Mouse (Mus musculus) testis, postnatal 10 days (tissue): ENCODE data around the gene Gm3336.

Source experiments
- DNase-seq: peaks from one replicate; pipeline ENCODE4 v3.0.0; 2021; ENCODE audit warnings: low spot score

The Gm3336 gene

DNA sequence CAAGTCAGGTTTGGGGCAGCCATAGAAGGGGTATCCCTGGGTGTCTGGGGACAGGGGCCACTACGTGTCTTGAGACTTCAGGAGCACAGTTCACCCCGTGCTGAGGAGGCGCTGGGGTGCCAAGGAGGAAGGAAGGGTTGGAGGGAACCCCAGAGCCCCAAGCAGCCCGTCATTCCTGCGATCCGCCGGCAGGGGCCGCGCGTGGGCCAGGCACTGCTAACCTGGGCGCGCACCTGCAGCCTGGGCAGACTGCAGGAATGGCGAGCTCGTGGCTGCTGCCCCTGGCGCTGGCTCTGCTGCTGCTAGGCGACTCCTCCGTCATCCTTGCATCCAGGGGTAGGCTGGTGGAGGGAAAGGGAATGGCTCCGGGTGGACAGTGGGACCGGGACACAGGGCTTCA, at the start of gene Gm3336:
Gene Gm3336 (plus strand): TSS at position 247 of the 400 bp plus-strand sequence.
- DNase-seq, result peak; percentile 76

DNA sequence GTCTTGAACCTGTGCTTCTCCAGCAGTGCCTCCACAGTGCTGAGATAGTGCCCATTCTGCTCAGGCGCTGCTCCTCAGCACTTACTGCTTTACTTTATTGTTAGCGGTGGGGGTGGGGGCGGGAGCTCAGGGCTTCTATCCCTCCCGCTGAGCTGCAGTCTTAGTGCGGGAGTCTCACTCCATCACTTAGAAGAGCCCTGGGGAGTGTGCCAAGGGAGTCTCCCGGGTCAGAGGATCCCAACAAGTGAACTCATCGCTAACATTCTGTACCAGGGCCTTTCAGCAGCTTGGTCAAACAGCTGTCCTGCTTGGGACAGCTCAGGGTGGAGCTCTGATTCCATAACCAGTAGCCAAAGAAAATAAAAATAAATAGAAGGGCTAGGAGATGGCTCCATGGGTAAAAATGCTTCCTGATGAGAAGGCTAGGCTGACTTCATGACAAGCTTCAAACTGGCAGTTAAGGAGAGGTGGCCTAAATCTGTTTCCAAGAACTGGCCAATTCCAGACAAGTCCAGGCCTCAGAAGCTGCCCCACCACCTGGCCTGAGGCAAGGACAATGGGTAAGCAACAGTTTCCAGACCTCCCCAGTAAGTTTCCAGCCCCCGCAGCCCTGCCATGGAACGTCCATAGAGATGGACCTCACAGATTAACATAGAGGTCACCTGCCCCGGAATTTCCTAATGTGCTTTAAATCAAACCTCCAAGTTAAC, 46.6 kb upstream of the Gm3336 start:
- peak; percentile 78 for DNase-seq

DNA sequence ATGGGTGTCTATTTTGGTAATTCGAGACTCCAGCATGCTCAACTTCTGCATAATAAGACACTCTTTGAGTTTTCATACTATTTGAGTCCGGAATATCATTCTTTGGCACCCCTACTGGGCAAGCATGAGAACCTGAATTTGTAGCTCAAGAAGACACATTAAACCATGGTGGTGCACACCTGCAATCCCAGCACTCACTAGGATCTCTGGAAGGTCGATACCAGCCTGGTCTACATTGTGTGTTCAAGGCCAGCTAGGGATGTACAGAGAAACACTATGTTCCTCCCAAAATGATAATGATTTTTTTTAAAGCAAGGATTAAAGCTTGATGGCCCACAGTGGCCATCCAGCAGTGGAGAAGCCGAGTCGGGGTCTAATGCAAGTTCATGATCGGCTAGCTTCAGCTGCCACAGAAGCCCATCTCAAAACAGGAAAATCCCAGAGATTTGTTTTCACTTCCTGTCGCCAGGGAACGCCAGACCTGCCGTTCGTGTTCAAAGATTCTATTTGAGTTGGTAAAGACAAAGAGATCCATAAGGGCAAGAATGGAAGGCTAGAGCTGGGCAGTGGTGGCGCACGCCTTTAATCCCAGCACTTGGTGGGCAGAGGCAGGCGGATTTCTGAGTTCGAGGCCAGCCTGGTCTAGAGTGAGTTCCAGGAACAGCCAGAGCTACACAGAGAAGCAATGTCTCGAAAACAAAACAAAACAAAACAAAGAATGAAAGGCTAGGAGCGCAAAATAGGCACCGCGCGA, 45.8 kb upstream of the Gm3336 start:
- no peak for DNase-seq

- peak; percentile 97 for DNase-seq
Observed at GRCm38 (mm10) chr8:70673079-70673856, 45.1 kb upstream of the Gm3336 start, which contains the start of gene Lsm4. TSS of gene Lsm4 (plus strand) at chr8:70673248.

- no peak for DNase-seq
Observed at GRCm38 (mm10) chr8:70674109-70674508, 44.2 kb upstream of the Gm3336 start.

GRCm38 (mm10) chr8:70674716-70675115, 43.6 kb upstream of the Gm3336 start:
- DNase-seq, result no peak

DNA sequence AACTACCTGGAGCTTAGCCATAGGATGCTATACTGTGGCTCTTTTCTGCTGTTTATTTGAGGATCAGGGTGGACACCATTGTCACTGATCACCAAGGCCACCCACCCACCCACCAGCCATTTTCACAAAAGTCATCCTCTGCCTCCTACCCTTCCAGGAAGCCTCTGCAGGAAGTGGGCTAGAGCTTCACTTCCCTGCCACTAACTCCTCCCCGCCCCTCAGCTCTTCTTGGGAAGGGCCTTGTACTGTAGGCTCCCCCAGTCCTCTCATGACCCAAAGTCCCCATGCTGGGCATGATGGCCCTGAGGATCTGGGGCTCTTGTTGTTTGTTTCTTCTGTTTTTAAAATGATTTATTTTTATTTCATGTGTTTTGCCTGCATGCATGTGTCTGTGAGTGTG, 43.0 kb upstream of the Gm3336 start:
- no peak for DNase-seq

DNA sequence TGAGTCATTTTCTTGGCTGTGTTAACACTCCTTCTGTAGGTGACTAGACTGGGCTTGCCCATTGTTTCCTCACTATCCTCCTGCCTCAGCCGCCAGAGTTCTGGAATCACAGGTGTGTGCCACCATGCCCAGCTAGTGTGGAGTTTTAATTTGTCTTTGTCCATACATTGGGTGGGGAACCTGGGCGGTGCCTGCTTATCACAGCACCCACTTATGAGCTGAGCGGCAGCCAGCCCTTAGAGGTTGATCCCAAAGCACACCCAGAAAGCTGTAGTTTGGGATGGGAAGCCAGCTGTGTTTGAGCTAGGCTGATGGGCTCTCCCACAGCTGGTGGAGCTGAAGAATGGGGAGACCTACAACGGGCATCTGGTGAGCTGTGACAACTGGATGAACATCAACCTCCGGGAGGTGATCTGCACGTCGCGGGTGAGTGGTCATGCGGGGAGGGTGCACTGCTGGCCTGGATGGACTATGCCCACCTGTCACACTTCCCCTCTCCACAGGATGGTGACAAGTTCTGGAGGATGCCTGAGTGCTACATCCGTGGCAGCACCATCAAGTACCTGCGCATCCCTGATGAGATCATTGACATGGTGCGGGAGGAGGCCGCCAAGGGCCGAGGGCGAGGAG, 40.8 kb upstream of the Gm3336 start:
- no peak for DNase-seq

DNA sequence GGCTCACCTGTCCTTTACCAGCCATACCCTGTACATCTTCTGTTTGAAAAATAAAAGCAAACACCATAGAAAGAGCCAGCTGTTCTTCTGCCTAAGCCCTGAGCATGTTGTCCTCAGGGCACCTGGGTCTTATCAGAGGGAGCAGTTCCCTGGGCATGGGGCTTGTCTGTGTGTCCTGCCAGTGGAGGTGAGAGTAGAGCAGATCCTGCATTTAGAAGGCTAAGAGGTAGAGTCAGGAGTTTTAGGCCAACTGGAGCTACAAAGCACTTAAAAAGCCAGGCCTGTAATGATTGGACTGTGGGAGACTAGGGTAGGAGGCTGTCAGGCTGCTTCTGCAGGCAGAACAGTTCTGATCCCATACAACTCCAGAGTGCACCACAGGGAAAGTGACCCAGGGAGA, 39.7 kb upstream of the Gm3336 start:
- no peak for DNase-seq

DNA sequence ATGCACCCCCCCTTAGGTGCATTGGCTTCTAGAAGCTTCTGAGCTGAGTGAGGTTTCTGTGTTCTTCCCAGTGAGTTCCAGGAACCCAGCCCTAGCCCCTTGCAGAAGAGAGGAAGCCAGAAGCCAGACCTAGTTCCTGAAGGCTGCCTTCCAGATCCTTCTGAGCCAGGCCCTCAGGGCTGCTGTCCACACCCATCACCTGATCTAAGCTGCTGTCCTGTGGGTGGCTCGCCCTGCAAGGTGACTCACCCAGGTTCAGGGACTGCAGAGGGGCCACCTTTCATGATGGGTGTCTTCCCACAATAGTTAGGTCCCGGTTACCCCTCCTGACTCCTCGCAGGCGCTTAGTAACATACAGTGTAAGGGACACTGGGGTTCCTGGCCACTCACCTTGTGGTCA, 38.9 kb upstream of the Gm3336 start:
- DNase-seq, result no peak

DNA sequence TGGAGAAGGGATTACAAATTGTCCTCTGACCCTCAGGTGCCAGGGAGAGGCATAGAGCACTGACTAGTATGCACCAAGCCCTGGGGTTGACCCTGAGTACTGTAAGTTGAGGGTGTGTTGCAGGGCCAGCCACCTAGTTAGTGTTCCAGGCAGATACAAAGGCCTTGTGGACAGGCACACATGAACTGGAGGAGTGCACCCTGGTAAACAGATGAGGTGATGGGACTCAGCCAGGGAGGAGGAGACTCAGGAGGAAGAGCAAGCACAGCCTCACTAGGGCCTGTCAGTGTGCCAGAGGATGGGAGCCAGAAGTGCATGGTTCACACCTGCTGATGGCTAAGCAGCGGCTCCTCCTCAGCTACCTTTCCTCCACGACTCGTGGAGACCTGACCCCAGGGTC, 38.3 kb upstream of the Gm3336 start:
- DNase-seq, result peak; percentile 66

DNA sequence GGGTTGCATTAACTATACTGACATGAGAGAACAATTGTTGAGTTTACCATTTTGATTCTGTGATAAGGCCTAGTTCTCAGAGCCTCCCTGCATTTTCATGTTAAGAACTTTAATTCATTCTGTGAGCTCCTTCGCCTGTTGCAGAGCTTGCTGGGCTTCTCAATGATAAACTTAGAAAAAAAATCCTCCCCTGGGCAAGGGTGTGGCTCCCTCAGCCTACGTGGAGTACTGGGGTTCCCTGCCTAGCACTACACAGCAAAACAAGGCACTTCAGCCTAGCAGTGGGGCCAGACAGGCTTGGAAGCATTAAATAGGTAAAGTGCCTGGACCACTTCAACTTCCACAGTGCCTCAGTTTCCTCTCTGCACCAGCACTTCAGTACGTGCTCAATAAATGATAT, 36.9 kb upstream of the Gm3336 start:
- no peak for DNase-seq

GRCm38 (mm10) chr8:70682193-70682592, 36.1 kb upstream of the Gm3336 start:
- peak; percentile 76 for DNase-seq

- DNase-seq, result no peak
Observed at GRCm38 (mm10) chr8:70682692-70683091, 35.7 kb upstream of the Gm3336 start.

GRCm38 (mm10) chr8:70684291-70684690, 34.1 kb upstream of the Gm3336 start:
- no peak for DNase-seq

- peak; percentile 79 for DNase-seq
Observed at GRCm38 (mm10) chr8:70687576-70687975, 30.8 kb upstream of the Gm3336 start.

DNA sequence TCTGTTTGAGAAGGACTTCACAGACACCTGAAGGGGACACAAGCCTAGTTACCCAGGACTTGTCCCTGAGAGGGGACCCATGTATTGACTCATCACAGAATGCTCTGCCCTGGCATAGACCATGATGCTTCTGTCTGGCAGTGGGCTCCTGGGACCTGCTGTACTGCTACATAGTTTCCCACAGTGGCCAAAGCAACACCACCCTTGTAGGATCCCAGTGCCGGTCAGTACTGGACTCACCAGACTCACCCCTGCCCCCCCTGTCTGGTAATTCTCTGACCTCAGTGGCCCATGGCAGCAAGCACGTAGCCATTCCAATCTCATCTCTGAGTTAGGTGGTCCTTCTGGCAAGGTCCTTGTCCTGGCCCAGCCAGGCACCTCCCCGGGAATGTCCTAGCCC, 30.2 kb upstream of the Gm3336 start:
- no peak for DNase-seq

- no peak for DNase-seq
Observed at GRCm38 (mm10) chr8:70689892-70690390, 28.4 kb upstream of the Gm3336 start.

GRCm38 (mm10) chr8:70691230-70691629, 27.1 kb upstream of the Gm3336 start:
- DNase-seq, result no peak

DNA sequence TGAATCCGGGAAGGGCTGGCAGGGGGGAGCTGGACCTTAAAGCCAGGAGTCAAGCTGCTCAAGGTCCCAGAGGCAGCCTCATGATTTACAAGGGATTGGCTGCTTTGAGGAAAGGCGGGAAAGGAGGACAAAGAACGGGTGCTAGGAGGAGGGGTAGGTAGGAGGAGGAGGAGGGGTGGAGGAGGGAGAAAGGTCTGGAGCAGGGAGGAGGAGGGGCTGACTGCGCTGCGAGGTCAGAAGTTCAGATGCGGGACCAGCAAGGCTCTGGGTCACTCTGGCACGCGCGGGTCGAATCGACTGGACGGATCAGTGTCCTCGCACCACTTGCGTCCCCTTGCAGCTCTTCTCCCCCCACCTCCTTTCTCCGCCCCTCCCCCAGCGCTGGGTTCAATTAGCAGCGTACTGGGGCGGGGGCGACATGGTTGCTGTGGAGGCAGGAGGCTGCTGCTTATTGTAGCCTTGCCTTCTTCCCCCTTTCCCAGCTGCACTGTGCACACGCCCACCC, 26.6 kb upstream of the Gm3336 start:
- peak; percentile 71 for DNase-seq

DNA sequence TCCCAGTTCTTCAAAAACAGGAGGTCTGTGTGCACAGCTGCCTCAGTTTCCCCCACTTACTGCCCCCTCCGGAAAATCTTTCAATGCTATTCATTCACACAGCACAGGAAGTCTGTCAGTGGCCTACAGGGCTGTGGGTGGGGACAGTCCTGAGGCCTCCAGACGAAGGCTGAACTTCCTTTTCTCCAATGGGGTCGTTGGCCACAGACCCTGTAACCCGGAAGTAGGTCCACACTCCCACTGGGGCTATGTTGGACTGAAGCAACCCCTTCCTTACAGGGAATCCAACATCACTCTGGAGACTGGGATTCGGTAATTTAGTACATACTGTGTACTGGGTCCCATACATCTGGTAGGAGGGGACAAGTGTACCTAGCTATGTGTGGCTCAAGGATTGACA, 24.7 kb upstream of the Gm3336 start:
- no peak for DNase-seq
